Mouse (Mus musculus) olfactory bulb, adult 2 months (tissue): ENCODE measurements around the gene Col6a4.

Experiments used
- CTCF ChIP-seq: fragments of 200-500 bp; IDR thresholded peaks from 2 replicates; pipeline ENCODE4 v1.5.1; 2012; ENCODE audit warnings: low read depth, mild to moderate bottlenecking, low read length, moderate library complexity; ENCODE audit not compliant: insufficient read depth
- POLR2A ChIP-seq: fragments of 200-500 bp; IDR thresholded peaks from 2 replicates; pipeline ENCODE4 v1.6.1; 2012; ENCODE audit warnings: mild to moderate bottlenecking, low read depth, low read length, moderate library complexity; ENCODE audit not compliant: insufficient read depth

DNA sequence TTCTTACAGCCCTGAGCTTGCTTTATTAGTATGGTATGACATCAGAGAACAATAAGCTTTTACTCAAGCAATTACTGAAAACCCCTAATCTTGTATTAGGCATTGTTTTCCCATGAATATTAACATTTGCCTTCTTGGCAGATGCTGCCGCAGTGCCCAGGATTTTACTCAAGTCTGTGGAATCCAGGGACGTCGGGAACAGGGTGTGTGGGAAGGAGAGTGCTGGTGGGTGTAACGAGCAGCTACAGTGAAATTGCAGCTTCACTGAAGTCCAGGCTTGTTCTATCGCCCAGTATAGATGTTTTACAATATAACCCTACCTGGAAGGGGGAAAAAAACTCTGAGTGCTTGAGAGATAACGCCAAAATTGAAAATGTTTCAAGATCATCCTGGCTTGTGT, 104.2 kb downstream of the Col6a4 start:
- TF ChIP-seq CTCF = no peak
- no peak for TF ChIP-seq POLR2A
